Mouse (Mus musculus): ENCODE measurements around the gene Plb1. TPM values are rescaled to one million over a fixed set of nuclear protein-coding genes. Genes with fewer than 3 reads are reported as not detected.
A peak's percentile ranks its signal among the peaks of the same experiment; 100 is the strongest.

The Plb1 gene
- polyA plus RNA-seq, 1 experiment, result not detected

DNA sequence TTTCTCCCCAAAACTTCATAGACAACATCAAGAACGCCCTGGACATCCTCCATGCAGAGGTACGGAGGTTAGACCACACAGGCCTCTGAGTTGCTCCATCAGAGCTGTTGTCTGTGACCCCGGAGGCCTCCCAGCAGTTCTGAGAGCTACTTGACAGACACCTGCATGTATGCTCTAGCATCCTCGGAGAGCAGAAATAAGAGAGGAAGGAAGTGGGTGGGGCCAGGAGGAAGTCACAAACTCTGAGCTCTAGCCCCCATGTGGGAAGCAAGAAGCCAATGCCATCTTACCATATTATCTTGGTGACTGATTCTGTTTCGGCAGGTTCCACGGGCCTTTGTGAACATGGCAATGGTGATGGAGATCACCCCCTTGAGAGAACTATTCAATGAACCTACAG is 81.2 kb downstream of the Plb1 start:
- Histone ChIP-seq H3K27ac (ENCODE audit: insufficient read depth, low read depth, low read length) (no peak overlapping the region), H3K4me1 (ENCODE audit: control insufficient read depth, insufficient read depth, low read length) (peaks cover 8% of the 10 kb centered on the region; the same call in 1 of the 2 replicates), H3K4me3 (ENCODE audit: insufficient read depth, low read length) (no peak overlapping the region)
- no peak for TF ChIP-seq CTCF (IDR thresholded peaks at IDR 0.05; ENCODE audit: low read depth, low read length)
- TF ChIP-seq POLR2A (IDR thresholded peaks at IDR 0.05; ENCODE audit: borderline replicate concordance, low read depth, low read length), result no peak

DNA sequence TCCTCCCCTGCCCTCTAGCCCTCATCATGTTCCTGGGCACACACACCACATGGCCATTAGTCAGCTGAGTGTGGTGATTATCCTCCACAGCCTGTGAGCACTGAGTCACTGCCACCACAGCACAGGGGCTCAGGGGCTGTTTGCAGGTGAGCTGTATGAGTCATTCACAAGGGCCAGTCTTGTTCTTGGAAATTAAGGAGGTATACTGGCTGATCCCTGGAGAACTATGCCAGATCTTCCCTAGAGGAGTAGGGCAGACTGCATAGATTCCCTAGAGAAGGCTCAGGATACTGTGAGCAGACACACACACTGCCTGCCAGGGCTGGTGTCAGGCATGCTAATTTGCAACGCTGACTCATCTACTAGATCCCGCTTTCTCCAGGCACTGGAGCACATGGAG is 82.2 kb downstream of the Plb1 start:
- no peak overlapping the region for H3K4me3 ChIP-seq (ENCODE audit: insufficient read depth, low read length)
- no peak overlapping the region for H3K27ac ChIP-seq (ENCODE audit: insufficient read depth, low read depth, low read length)
- peaks cover 8% of the 10 kb centered on the region; the same call in 1 of the 2 replicates for H3K4me1 ChIP-seq (ENCODE audit: control insufficient read depth, insufficient read depth, low read length)
- TF ChIP-seq CTCF (IDR thresholded peaks at IDR 0.05; ENCODE audit: low read depth, low read length) (no peak), POLR2A (IDR thresholded peaks at IDR 0.05; ENCODE audit: borderline replicate concordance, low read depth, low read length) (no peak)

DNA sequence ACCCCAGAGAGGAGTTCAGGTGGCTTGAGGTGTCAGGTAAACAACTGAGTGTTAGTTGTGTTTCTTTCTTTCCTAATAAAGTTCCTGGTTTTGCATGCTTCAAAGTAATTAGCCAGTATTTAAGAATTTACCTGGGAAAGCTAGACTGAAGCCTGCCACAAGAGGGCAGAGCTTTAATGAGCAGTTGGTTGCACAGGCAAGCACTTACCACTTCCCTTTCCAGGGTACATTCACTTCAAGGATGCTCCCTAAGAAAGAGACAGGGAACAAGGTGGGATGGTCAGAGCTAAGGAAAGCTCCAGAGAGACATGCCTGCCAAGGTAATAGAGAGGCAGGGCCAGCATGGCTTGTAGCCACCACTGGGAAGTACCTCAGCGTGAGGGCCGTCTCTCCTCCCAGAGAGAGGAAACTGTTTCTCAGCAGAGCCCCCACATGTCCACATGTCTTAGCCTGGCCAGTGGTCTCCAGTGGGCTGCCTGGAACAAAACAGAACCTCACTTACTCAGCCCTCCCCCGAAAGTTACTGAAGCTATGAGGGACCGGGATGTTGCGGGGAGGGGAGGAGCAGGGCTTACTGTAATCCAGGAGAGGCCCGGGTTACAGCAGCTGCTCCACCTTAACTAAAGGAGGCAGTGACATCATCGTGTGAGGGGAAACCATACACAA is 89.8 kb downstream of the Plb1 start:
- Histone ChIP-seq H3K4me3 (ENCODE audit: insufficient read depth, low read length) (no peak overlapping the region), H3K27ac (ENCODE audit: insufficient read depth, low read depth, low read length) (no peak overlapping the region), H3K4me1 (ENCODE audit: control insufficient read depth, insufficient read depth, low read length) (no peaks in the 10 kb centered on the region)
- TF ChIP-seq CTCF (IDR thresholded peaks at IDR 0.05; ENCODE audit: low read depth, low read length), result no peak
- TF ChIP-seq POLR2A (IDR thresholded peaks at IDR 0.05; ENCODE audit: borderline replicate concordance, low read depth, low read length), result no peak

DNA sequence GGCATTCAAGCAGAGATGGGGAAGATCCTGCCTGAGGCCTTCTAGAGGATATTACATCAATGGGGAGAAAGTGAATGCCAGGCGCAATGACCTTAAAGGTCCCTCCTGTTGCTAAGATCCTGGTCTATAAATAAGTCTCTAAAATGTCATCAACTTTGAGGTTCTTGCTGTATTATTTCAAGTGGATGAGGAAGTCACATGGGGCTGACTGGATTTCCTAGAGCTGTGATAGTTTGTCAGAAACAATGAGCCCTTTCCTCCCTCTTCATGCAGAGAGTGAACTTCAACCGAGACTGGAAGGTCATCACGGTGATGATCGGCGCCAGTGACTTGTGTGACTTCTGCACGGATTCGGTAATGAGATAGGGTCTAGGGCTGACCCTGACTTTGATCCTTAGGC is 95.6 kb downstream of the Plb1 start:
- Histone ChIP-seq H3K4me1 (ENCODE audit: control insufficient read depth, insufficient read depth, low read length) (peaks cover 31% of the 10 kb centered on the region), H3K4me3 (ENCODE audit: insufficient read depth, low read length) (no peak overlapping the region), H3K27ac (ENCODE audit: insufficient read depth, low read depth, low read length) (peak overlapping the region; percentile 87)
- TF ChIP-seq POLR2A (IDR thresholded peaks at IDR 0.05; ENCODE audit: borderline replicate concordance, low read depth, low read length), result no peak
- no peak for TF ChIP-seq CTCF (IDR thresholded peaks at IDR 0.05; ENCODE audit: low read depth, low read length)

DNA sequence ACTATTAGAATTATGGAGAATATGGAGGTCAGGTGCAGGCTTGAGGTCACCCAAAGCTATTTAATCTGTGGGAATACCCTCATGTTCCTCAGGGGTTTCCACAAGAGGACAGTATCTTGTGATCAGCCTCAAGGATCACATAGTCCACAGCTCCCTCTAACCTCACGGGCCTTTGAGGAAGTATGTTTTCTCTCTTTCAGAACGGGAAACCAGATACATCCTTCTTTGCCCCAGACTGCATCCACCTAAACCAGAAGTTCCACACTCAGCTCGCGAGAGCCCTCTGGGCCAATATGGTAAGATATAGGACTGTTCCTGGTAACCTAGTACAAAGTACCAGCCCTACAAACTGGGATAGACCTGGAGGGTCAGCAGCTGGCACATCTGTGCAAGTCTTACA is 100.1 kb downstream of the Plb1 start:
- peaks cover 49% of the 10 kb centered on the region for H3K4me1 ChIP-seq (ENCODE audit: control insufficient read depth, insufficient read depth, low read length)
- H3K27ac ChIP-seq (ENCODE audit: insufficient read depth, low read depth, low read length), result no peak overlapping the region
- TF ChIP-seq CTCF (IDR thresholded peaks at IDR 0.05; ENCODE audit: low read depth, low read length) (no peak), POLR2A (IDR thresholded peaks at IDR 0.05; ENCODE audit: borderline replicate concordance, low read depth, low read length) (no peak)
- no peak overlapping the region for H3K4me3 ChIP-seq (ENCODE audit: insufficient read depth, low read length)

DNA sequence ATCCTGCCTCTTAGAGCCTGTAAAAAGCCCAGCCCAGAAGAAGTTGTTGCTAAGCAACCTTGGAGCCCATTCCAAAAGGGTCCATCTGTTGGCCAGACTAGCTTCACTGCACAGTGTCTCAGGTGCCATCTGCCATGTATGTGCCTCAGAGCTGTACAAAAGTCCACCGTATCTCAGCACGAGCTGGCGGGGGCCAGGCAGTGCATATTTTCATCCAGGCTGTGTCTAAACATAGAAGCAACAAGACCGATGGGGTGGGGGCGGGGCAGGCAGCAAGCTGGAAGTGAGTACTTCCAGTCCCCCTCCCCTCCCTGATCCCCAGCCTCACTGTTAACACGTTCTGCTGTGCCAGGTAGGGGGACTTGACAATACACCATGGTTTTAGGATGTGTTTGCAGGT is 102.7 kb downstream of the Plb1 start:
- Histone ChIP-seq H3K4me1 (ENCODE audit: control insufficient read depth, insufficient read depth, low read length) (peaks cover 33% of the 10 kb centered on the region), H3K4me3 (ENCODE audit: insufficient read depth, low read length) (no peak overlapping the region), H3K27ac (ENCODE audit: insufficient read depth, low read depth, low read length) (no peak overlapping the region)
- no peak for TF ChIP-seq POLR2A (IDR thresholded peaks at IDR 0.05; ENCODE audit: borderline replicate concordance, low read depth, low read length)
- no peak for TF ChIP-seq CTCF (IDR thresholded peaks at IDR 0.05; ENCODE audit: low read depth, low read length)

DNA sequence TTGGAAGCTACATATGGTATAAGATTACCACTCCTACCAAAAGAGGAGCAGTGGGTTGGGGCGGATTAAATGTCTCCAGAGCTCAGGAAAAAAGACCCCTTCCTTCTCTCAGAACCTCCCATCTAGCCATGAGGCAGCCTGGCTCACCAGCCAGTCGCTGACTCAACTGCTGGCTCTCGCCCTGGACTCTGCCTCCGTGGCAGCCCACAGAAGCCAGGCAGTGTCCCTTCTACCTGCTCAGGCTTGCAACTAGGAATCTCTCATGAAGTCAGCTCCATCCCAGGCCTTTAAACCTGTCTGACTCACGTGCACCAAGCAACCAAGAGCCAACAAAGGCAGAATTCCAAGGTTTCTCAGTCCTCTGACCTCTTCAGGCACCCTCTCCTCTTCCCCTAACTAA is 103.6 kb downstream of the Plb1 start:
- TF ChIP-seq POLR2A (IDR thresholded peaks at IDR 0.05; ENCODE audit: borderline replicate concordance, low read depth, low read length) (no peak), CTCF (IDR thresholded peaks at IDR 0.05; ENCODE audit: low read depth, low read length) (no peak)
- Histone ChIP-seq H3K4me3 (ENCODE audit: insufficient read depth, low read length) (no peak overlapping the region), H3K4me1 (ENCODE audit: control insufficient read depth, insufficient read depth, low read length) (peaks cover 36% of the 10 kb centered on the region), H3K27ac (ENCODE audit: insufficient read depth, low read depth, low read length) (no peak overlapping the region)

DNA sequence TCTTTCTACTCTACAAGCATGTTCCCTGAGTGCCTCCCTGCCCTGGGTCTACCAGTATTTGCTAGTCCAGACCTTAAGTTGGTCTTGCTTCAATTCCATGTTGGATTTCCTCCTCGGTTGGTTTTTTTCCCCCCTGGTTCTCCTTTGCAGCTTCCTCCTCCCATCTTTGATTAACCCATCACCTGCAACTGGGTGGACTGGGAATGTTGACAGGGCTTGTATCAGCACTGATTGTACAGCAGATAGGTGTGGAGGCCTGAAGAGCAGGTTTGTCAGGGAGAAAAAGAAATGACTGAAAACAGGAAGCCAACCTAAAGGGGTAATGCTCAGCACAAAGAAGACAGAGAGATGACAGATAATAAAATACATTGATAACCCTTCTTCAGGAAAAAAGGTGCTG is 104.8 kb downstream of the Plb1 start:
- TF ChIP-seq POLR2A (IDR thresholded peaks at IDR 0.05; ENCODE audit: borderline replicate concordance, low read depth, low read length) (no peak), CTCF (IDR thresholded peaks at IDR 0.05; ENCODE audit: low read depth, low read length) (no peak)
- no peak overlapping the region for H3K4me3 ChIP-seq (ENCODE audit: insufficient read depth, low read length)
- peaks cover 30% of the 10 kb centered on the region for H3K4me1 ChIP-seq (ENCODE audit: control insufficient read depth, insufficient read depth, low read length)
- no peak overlapping the region for H3K27ac ChIP-seq (ENCODE audit: insufficient read depth, low read depth, low read length)

DNA sequence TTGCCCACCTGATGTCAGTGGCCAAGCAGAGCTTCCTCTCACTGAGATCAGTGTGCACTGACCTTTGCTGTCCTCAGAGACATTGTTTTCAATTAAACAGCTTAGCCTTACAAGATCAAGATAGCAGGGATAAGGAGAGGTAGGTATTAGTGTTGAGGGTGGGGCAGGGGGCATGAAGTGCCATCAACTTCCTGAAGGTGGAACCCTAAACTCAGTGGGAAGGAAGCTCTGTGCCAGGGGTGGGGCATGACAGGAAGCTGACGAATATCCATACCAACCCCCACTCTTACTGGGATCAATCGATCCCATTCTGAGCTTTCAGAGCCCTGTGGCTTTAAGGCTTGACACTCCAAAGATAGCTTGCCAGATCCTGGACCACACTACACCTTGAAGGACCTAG is 105.8 kb downstream of the Plb1 start:
- no peak for TF ChIP-seq POLR2A (IDR thresholded peaks at IDR 0.05; ENCODE audit: borderline replicate concordance, low read depth, low read length)
- no peak for TF ChIP-seq CTCF (IDR thresholded peaks at IDR 0.05; ENCODE audit: low read depth, low read length)
- Histone ChIP-seq H3K4me3 (ENCODE audit: insufficient read depth, low read length) (no peak overlapping the region), H3K4me1 (ENCODE audit: control insufficient read depth, insufficient read depth, low read length) (peaks cover 30% of the 10 kb centered on the region), H3K27ac (ENCODE audit: insufficient read depth, low read depth, low read length) (no peak overlapping the region)

DNA sequence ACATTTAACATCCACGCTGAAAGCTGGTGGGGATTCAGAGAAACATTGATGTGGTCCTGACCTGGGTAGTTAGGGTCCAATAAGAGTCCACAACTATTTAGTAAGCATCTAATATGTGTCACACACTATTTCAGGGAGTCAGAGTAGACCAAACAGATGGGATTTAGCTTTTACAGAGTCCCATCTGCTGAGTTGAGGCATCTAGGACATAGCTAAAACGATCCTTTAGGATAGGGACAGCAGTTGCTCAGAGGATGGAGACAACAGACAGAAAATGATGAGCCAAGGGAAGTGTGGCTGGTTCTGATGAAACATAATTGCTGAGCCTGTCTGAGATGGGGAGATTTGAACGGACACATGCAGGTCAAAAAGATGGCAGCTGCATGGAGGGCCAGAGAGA is 106.3 kb downstream of the Plb1 start:
- Histone ChIP-seq H3K27ac (ENCODE audit: insufficient read depth, low read depth, low read length) (no peak overlapping the region), H3K4me1 (ENCODE audit: control insufficient read depth, insufficient read depth, low read length) (peaks cover 30% of the 10 kb centered on the region), H3K4me3 (ENCODE audit: insufficient read depth, low read length) (no peak overlapping the region)
- no peak for TF ChIP-seq CTCF (IDR thresholded peaks at IDR 0.05; ENCODE audit: low read depth, low read length)
- no peak for TF ChIP-seq POLR2A (IDR thresholded peaks at IDR 0.05; ENCODE audit: borderline replicate concordance, low read depth, low read length)
